Mouse (Mus musculus): ENCODE measurements at regions not wholly inside any gene's neighbourhood (a gene's known extent, or its start where the extent isn't known, plus 50 kb on each side); places are given as distances from the start of the nearest gene placed in this dataset.

DNA sequence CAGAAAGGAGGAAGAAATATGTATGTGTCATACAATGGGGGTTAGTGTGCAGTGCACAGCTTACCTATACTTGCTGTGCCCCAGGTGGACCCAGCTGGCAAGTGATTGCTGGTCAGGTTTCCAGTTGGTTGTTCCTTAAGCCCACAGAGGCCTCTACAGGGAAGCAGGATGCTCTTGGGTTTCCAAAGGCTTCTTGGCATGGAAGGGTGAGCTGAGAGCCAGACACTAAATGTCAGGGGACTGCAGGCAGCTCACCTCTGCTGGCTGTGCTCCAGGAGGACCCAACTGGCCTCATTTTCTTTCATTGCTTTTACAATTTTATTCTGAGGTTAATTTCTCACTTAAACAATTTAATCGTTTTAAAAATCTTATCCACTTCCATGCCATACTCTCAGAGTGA, 108.1 kb downstream of the Gm10184 start:
- in situ Hi-C loops (cut with MboI, MseI): no loop called here

DNA sequence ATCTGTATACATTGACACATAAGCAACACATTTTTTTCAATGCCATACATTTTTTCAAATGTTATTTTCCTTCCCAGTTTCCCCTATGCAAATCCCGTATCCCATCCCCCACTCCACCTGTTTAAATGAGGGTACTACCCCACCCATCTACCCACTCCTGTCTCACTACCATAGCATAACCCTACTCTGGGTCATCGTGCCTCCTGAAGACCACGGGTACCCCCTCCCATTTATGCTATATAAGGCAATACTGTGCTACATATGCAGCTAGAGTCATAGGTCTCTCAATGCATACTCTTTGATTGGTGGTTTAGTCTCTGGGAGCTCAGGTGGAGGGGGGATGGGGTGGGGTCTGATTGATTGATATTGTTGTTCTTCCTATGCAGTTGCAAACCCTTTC, 132.7 kb downstream of the Gm10184 start:
- in situ Hi-C loops (cut with MboI, MseI): no loop called here

DNA sequence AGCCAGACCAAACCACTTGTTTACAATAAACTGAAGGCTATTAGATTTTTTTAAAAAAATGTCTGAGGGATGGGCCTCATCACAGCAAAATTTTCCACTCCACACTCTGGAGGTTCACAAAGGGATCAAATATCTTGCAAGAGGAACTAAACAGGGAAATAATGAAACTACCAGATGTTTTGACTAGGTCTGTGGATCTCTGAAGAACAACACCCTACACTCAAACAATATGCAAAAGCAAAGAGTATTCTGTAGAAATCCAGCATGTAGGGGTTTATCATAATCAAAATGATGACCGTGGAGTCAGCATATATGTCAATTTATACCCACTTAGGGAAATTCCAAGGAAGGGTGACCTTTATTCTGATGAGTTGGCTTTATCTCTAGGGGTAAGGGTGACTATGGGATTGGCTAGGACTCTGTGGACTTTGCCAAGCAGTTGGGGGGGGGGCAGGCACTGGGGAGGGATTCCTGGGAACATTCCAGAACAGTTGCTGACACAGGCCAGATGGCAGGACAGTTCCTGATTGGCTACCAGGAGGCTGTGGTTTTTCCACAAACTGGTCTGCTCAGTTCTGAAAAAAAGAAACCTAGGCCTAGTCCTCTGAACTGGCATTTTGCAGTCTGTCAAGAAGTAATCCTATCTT, 143.9 kb downstream of the Gm10184 start:
- in situ Hi-C loops (cut with MboI, MseI): loop anchor here (10.0 kb wide), 1 partner anchor 1848 kb away; no protein-coding TSS in a partner anchor

DNA sequence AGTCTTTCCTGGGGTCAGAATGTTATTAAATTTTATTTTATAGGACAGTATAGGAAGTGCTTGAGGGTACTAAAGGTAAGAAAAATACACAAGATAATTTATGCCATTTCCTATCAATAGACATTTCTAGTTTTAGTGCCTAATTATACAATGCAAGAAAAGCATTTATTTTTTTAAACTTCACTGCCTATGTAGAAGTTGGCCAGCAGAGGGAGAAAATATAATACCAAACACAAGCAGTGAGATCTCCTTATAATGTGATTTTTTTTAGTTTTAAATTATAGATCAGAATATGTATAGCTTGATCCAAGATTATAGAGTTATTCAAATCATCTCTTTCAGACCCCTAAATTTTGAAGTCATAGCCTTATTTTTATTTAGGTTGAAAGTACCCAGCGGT, 172.8 kb downstream of the Gm10184 start:
- in situ Hi-C loops (cut with MboI, MseI): no loop called here

DNA sequence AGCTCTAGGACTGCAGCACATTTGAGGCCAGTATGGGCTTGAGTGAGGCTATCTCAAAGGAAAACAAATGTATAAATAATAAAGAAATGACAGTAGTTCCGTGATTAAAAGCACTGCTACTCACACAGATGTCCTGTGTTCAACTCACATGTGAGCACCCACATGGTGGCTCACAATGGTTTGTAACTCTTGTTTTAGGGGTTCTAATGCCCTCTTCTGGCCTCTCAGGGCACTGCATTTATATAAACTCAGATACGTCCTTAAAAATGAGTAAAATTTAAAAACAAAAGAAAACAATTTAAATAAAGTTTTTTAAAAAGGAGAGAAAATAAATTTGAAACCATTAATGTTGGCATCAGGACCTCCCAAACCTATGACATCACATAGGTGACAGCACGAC, 184.7 kb downstream of the Gm10184 start:
- in situ Hi-C loops (cut with MboI, MseI): no loop called here

DNA sequence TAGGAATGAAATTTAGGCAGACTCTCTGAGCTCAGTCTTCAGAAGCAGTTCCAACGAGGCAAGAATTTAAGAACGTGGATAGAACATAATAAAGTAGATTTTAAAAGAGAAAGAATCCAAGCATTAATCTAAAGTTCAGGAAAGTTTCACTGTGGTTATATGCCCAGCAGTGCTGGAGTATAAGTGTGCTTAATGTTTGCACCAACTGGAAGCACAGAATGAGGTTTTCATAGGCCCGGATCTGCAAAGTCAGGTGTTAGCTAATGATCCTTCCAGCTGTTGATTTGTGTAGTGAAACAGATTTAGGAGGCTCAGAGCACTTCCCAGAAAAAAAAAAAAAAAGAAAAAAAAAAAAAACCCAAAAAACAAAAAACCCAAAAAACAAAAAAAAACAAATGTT, 228.5 kb downstream of the Gm10184 start:
- in situ Hi-C loops (cut with MboI, MseI): no loop called here

DNA sequence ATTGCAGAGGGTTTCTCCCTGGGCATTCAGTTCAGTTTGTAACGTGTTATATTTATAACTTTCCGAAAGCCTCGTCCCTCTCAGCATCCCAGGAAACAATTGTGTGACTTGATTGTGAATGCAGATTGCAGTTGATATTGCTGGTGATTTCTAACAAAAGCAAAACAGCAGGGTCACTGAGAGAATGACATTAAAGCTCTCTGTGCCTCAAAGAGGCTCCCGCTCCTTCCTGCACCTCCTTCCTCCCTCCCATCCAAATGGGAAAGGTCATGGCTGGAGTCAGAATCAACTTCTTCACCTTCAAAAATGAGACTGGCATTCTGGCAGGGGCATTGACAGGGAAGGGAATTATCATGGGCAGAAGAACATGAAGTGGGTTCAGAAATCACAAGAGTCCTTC, 251.9 kb downstream of the Gm10184 start:
- in situ Hi-C loops (cut with MboI, MseI): no loop called here

DNA sequence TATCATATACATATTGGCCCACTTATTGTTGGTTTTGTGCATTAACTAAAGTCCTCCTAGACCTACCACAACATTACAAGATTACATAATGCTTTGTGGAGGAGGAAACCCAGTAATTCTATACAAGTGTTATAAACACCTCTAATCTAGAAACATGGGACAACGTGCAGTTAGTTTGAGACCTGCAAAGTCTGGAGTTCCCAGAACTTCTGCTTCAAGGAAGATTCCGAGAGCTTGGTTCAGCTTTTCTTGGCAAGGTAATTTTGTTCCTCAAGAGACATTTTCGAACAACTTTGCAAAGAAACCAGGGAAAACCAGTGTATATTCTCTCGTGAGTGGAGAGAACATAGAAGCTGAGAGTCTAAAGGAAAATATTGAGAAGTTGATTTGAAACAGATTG, 254.0 kb downstream of the Gm10184 start:
- in situ Hi-C loops (cut with MboI, MseI): no loop called here

DNA sequence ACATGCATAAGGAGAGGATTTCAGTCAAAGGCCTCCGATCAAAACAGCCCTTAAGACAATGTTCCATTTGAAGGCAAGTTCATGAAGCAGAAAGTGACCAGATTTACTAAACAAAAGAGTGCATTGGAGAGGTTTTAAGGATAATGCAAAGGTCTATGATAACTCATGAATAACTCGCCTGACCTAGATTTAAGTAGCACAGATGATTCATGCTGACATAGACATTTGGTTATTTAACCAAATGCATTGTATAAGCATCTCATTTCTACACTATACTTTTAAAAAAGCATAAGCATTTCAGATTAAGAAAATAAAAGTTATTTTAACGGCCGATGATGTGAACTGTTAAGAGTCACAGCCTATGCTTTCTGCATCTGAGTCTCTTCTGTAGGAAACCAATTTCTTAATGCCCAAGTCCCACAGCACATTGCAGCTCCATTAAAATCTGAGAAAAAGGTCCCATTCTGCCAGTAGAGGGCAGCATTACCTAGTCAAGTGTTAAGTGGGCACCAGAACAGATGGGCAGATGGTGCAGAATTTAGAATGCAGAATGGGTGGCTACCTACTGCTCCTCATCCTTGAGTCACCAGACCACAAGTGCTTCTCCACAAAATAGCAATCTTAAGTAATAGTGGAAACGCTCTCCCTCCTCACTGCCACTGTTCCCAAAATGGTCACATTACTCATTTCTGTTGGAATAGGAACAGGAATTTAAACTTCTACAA, 256.0 kb downstream of the Gm10184 start:
- in situ Hi-C loops (cut with MboI, MseI): no loop called here

DNA sequence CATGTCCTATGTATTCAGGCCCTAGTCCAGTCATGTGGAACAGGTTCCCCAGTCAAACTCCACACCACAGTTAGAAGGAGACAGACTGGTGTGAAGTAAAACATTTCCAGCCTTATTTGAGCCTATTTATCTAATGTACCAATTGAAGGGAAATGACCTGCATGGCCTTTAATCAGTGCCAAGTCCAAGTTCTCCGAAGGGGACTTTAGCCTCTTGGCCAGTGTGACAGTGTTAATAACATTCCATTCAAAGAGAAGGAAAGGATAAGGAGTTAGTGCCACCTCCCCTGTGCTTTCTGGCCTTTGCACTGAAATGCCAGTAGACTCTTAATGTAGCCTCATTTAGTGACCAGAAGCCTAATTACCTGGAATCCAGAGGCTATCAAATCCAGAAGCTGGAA, 264.2 kb downstream of the Gm10184 start:
- in situ Hi-C loops (cut with MboI, MseI): no loop called here
